Mouse (Mus musculus) spleen, postnatal 14 days (tissue): Measurements from ENCODE around the gene Selenbp2.
"Not testable (repeated sequence)": the region's sequence is repeated elsewhere in the genome, so short reads cannot be mapped to it uniquely, and the experiment has no call there.

Experiments used
- DNase-seq, 2 experiments: peaks; one replicate each; pipeline ENCODE4 v3.0.0; 2021 to 2022; ENCODE audit warnings: low spot score in 2 of 2

Selenbp2 gene

DNA sequence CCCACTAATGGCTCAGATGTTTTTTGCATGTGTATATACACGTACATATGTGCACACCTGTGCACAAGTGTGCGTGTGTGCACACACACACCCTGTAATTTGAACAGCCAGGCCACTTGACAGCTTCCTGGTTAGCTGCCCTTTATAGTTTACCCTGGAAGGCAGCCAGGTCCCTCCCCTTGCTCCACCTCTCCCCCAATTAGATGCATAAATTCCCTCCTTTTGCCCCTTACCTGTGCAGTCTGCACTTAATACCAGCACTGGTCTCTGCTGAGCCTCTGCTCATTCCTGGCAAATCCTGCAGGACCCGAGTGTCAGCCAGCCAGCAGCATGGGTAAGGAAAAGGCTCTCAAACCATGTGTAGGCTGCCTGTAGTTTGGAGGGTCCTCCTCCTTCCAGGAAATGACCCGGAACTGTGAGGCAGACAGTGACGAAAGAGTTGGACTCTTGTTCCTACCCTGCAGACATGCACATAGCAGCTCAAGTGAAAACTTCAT lies at the start of gene Selenbp2:
Gene Selenbp2 (plus strand): TSS at position 228 of the 497 bp plus-strand sequence.
- DNase-seq: no peak

GRCm38 (mm10) chr3:94648755-94649590 lies 44.4 kb upstream of the Selenbp2 start:
- no peak for DNase-seq

- DNase-seq: no peak
These were observed 42.9 kb upstream of the Selenbp2 start for GRCm38 (mm10) chr3:94650409-94650808.

DNA sequence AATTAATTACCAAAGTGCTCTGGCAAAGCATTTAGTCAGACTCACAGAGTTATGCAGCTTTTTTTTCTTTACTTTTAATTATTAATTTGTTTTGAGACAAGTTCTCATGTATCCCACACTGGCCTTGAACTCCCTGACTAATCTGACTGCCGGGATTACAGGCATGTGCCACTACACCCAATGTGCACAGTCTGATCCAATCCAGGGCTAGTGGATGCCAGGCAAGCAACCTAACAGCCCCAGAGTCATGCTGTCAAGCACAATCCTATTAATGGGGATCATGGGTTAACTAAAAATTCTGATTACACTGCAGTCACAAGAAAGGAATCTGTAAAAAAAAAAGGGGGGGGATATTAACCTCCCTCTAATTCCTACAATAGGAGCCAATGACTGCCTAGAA lies 39.4 kb upstream of the Selenbp2 start:
- DNase-seq: not testable (repeated sequence)

- not testable (repeated sequence) for DNase-seq
These were observed 35.3 kb upstream of the Selenbp2 start for GRCm38 (mm10) chr3:94657852-94658739.

- peak; percentile 74 to 75 for DNase-seq
These were observed 34.6 kb upstream of the Selenbp2 start, which contains the start of gene Tuft1 for GRCm38 (mm10) chr3:94658740-94659095. TSS of gene Tuft1 (minus strand) at chr3:94658872.

DNA sequence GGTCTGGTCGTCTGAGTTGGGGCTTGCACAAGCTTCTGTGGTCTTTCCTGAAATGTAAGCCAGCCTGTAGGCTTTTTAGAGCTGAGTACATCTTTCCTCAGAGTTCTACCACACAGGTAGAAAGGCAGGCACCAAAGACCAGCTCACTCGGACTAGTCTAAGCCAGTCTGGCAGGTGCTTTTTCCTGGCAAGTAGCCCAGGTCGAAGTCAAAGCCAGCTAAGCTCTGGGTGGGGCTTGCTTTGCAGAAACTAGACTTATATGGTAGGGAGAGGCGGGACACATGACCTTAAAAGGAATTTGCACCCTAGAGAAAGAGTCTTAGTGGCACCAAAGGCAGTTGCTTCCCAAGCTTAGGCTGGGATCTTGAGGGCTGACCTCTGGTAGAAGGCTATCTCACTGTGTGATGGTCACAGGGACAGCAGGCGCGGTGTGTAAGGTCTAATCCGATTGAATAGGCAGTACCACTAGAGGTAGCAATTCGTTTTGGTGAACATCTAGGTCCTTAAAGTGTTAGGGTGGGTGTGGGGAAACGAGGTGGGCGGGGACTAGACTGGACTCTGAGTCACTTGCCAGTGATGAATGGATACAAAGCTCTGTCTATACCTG lies 34.1 kb upstream of the Selenbp2 start:
- DNase-seq: peak in 1 of 2 experiments; percentile 17

GRCm38 (mm10) chr3:94660841-94661240 lies 32.5 kb upstream of the Selenbp2 start:
- DNase-seq: not testable (repeated sequence)

DNA sequence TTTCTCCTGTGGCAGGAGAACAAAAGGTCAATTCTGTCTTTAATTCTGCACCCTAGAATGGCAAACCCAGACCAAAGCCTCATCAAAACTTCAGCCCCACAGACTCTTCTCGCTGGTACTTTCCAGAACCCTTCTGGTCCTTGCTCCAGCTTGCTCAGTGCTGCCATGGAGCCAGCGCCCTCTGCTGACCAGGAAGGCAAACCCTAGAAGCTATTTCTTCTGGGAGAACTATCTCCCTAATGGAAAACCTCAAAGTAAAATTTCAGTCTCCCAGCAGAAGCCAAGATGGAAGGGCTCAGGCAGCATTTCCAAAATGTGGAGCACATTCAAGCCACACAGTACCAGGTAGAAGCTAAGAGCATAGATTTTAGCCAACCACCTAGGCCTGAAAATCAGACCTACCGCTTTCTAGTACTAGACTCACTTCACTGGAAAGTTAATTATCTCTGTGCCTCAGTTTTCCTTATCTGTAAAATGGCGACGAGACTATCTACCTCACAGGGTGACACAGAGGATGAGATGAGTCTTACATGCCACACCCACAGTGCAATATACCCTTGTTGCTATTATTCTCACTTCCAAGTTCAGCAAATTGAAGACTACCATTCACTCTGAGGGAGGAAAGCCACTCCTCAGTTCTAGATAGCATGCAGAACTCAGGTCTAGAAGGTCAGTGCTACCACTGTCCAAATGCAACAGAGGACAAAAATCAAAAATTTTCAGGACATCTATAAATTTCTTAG lies 28.1 kb upstream of the Selenbp2 start:
- not testable (repeated sequence) for DNase-seq

- DNase-seq: not testable (repeated sequence)
These were observed 27.5 kb upstream of the Selenbp2 start for GRCm38 (mm10) chr3:94665896-94666295.

DNA sequence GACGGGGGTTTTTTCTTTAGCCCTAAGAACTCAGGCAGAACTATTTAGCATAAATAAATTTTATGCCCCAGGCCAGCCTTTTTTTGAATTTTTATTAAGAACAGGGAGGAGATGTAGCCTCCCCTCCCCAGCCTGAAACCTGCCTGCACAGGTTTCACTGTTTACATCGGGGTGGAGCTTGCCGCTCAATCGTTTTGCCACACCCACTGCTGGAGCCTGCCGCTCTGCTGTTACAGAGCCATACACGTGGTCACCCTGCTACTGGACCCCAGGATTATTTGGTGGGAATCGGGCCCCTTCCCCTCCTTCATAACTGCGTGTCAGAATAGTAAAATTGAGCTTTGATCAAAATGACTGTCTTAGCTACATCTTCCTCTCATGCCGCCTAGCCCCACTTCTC lies 18.3 kb upstream of the Selenbp2 start:
- not testable (repeated sequence) for DNase-seq

GRCm38 (mm10) chr3:94679351-94679841 lies 14.0 kb upstream of the Selenbp2 start:
- no peak for DNase-seq

DNA sequence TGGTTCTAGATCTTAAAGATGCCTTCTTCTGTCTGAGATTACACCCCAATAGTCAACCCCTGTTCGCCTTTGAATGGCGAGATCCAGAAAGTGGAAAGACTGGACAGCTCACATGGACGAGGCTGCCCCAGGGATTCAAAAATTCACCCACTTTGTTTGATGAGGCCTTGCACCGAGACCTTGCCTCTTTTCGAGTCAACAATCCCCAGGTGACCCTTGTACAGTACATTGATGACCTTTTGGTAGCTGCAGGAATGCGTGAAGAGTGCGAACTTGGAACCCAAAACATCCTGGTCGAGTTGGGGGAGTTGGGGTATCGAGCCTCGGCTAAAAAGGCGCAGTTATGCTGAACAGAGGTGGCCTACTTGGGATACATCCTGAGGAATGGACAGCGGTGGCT lies 13.3 kb upstream of the Selenbp2 start:
- DNase-seq: not testable (repeated sequence)

DNA sequence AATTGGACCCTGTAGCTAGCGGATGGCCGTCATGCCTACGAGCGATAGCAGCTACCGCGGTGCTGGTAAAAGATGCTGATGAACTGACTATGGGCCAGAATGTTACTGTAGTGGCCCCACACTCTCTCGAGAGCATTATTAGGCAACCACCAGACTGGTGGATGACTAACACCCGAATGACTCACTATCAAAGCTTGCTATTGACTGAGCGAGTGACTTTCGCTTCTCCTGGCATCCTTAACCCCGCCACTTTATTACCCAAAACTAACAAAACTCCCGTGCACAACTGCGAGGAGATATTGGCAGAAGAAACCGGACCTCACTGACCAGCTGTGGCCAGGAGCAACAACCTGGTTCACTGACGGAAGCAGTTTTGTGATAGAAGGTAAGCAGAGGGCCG lies 12.6 kb upstream of the Selenbp2 start:
- DNase-seq: no peak

DNA sequence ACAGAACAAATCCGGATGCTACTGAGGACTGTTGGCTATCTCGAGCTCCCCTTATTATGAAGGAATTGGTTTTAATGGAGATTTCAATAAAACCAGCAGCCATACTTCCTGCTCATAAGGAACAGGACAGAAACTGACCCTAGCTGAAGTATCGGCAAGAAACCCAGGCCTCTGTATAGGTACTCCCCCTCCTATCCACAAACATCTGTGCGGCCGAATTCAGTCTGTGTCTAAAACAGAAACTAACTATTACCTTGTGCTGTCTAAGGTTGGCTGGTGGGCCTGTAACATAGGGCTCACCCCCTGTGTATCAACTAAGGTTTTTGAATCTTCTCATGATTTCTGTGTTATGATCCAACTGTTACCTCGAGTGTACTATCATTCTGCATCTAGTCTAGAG lies 9.7 kb upstream of the Selenbp2 start:
- DNase-seq: no peak

GRCm38 (mm10) chr3:94685989-94686772 lies 7.2 kb upstream of the Selenbp2 start:
- DNase-seq: not testable (repeated sequence)

DNA sequence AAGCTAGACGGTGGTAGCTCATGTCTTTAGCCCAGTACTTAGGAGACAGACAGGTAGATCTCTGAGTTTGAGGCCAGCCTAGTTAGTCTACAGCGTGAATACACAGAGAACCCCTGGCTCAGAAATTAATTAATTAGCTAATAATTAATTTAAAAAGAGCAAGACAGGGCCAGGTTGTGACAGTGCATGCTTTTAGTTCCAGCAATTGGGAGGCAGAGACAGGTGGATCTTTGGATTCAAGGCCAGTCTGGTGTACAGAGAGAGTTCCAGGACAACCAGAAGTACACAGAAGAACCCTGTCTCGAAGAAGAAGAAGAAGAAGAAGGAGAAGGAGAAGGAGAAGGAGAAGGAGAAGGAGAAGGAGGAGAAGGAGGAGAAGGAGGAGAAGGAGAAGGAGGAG lies 4.7 kb upstream of the Selenbp2 start:
- DNase-seq: not testable (repeated sequence)

DNA sequence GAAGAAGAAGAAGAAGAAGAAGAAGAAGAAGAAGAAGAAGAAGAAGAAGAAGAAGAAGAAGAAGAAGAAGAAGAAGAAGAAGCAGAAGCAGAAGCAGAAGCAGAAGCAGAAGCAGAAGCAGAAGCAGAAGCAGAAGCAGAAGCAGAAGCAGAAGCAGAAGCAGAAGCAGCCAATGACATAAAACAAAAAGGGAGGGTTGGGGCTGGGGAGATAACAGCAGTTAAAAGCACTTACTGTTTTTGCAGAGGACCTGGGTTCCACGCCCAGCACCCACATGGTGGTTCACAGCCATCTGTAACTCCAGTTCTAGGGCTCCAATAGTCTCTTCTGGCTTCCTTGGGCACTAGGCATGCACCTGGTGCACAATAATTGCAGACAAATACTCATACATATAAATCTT lies 4.2 kb upstream of the Selenbp2 start:
- not testable (repeated sequence) for DNase-seq

GRCm38 (mm10) chr3:94690162-94690561 lies 3.2 kb upstream of the Selenbp2 start:
- not testable (repeated sequence) for DNase-seq

GRCm38 (mm10) chr3:94690616-94691247 lies 2.6 kb upstream of the Selenbp2 start:
- DNase-seq: no peak
